Mouse (Mus musculus) myocyte (in vitro differentiated cells): Measurements from ENCODE around the gene Dock7.

Experiments
- E2F4 ChIP-seq: IDR thresholded peaks from one replicate; pipeline ENCODE4 v1.6.1; 2011; ENCODE audit warnings: mild to moderate bottlenecking, control low read depth, moderate library complexity; ENCODE audit not compliant: insufficient read depth
- MAX ChIP-seq: IDR thresholded peaks from one replicate; pipeline ENCODE4 v1.6.1; 2011; ENCODE audit warnings: low read depth, mild to moderate bottlenecking, control low read depth
- MYOG ChIP-seq, 3 experiments: IDR thresholded peaks; one replicate each; pipeline ENCODE4 v1.6.1; 2011; ENCODE audit warnings: control low read depth in 2 of 3, low read depth in 2 of 3, mild to moderate bottlenecking in 2 of 3; ENCODE audit not compliant: insufficient read length in 2 of 3, control insufficient read depth in 1 of 3, insufficient read depth in 1 of 3
- POLR2A ChIP-seq: IDR thresholded peaks from one replicate; pipeline ENCODE4 v1.6.1; 2011; ENCODE audit warnings: low read depth, mild to moderate bottlenecking, control low read depth, moderate library complexity; ENCODE audit not compliant: insufficient read length
- POLR2AphosphoS2 ChIP-seq: IDR thresholded peaks from one replicate; pipeline ENCODE4 v1.6.1; 2011; ENCODE audit warnings: low read depth, control low read depth; ENCODE audit not compliant: insufficient read length
- SRF ChIP-seq: IDR thresholded peaks from one replicate; pipeline ENCODE4 v1.6.1; 2011; ENCODE audit warnings: low read depth; ENCODE audit not compliant: control insufficient read depth, insufficient read length
- TCF12 ChIP-seq: IDR thresholded peaks from one replicate; pipeline ENCODE4 v1.6.1; 2011; ENCODE audit warnings: mild to moderate bottlenecking, control low read depth; ENCODE audit not compliant: poor library complexity, insufficient read depth, severe bottlenecking
- USF1 ChIP-seq: IDR thresholded peaks from one replicate; pipeline ENCODE4 v1.6.1; 2011; ENCODE audit warnings: low read depth, mild to moderate bottlenecking, control low read depth, moderate library complexity

DNA sequence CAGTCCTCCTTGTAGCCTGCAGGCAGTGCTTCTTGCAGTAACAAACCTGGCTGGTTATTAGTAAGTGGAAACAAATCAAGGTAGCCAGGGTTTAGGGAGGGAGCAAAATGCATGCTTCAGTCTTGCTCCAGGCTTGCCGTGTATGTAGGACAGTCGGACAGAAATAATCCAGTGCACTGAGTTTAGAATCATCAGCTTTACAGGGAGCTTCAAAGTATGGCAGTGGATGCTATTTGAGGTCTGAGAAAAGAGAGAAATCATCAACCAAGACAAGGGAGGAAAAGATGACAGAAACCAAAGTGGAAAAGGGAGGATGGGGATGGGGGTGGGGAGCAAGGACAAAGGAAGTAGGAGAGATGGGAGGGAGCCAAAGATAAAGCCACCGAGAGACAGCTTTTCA, 13.8 kb upstream of the Dock7 start:
- TF ChIP-seq POLR2A = no peak
- no peak for TF ChIP-seq MAX
- no peak for TF ChIP-seq USF1
- TF ChIP-seq POLR2AphosphoS2 = no peak
- no peak for TF ChIP-seq E2F4
- no peak for TF ChIP-seq MYOG (IDR thresholded peaks at IDR 0.05; ENCODE audit: control insufficient read depth in 1 of 3, insufficient read depth in 1 of 3, insufficient read length in 2 of 3, low read depth in 2 of 3)
- TF ChIP-seq TCF12 = no peak
- no peak for TF ChIP-seq SRF
